Mouse (Mus musculus) embryonic fibroblast, embryonic 13.5 days (primary cell): ENCODE data around the gene Schip1.

Experiments used
- CTCF ChIP-seq: IDR thresholded peaks from 2 replicates; pipeline ENCODE4 v1.5.1; 2011; ENCODE audit warnings: mild to moderate bottlenecking, control low read depth, low read length, moderate library complexity, borderline replicate concordance; ENCODE audit not compliant: insufficient read depth
- POLR2A ChIP-seq: IDR thresholded peaks from 2 replicates; pipeline ENCODE4 v1.6.1; 2011; ENCODE audit warnings: low read depth, mild to moderate bottlenecking, control low read depth, low read length, moderate library complexity

- TF ChIP-seq CTCF, result no peak
- no peak for TF ChIP-seq POLR2A
Observed at GRCm38 (mm10) chr3:68637960-68638359, 573.4 kb downstream of the Schip1 start.
